In genomic region chr3:119419087-119419709, GRCm38 (mm10) we compare ENCODE assay signal across 15 mouse cellular contexts.
DNase-seq lines count a peak whose midpoint lies in the region; ATAC-seq and TF ChIP-seq lines count a peak whose summit lies in the region.
"Had no signal": no experiment of that assay in that cellular context is flagged by ENCODE, and none has a peak within 500 bp of the region (broad histone marks: within the 10 kb centered on the region; RNA-seq: fewer than 3 reads in every experiment).

No protein-coding gene starts in this region.

- no peaks in the 10 kb centered on the region for H3K27me3 ChIP-seq in hindbrain, postnatal 0 days (ENCODE audit: insufficient read depth, low read length)
- no peaks in the 10 kb centered on the region for H3K27me3 ChIP-seq in hindbrain, embryonic 14.5 days (ENCODE audit: control insufficient read depth, insufficient read depth, low read length)
- H3K27me3 ChIP-seq: intestine, embryonic 15.5 days had no signal

- no peaks in the 10 kb centered on the region for H3K36me3 ChIP-seq in hindbrain, postnatal 0 days (ENCODE audit: insufficient read depth, low read length)
- H3K36me3 ChIP-seq in hindbrain, embryonic 14.5 days (replicated peaks; ENCODE audit: control insufficient read depth, insufficient read depth) = no peaks in the 10 kb centered on the region
- H3K36me3 ChIP-seq: intestine, embryonic 15.5 days had no signal

- TF ChIP-seq CTCF in hindbrain, postnatal 0 days (IDR thresholded peaks at IDR 0.05; ENCODE audit: low read depth) = no peak

- 0 out of 2 replicates have a peak overlapping the region, but pooled peaks have one; percentile 10 for H3K4me2 ChIP-seq in hindbrain, postnatal 0 days (ENCODE audit: low read depth, low read length)
- no peak overlapping the region for H3K4me2 ChIP-seq in hindbrain, embryonic 14.5 days (replicated peaks)
- H3K4me2 ChIP-seq: intestine, embryonic 15.5 days; lung, embryonic 14.5 days had no signal

- peak; percentile 17 for DNase-seq in adrenal gland, postnatal 14 days
- DNase-seq in adrenal gland, adult 18-20 months (ENCODE audit: low spot score in 2 of 2) = no peak
- DNase-seq in hindbrain, postnatal 0 days (ENCODE audit: low spot score) = peak; percentile 13
- no peak for DNase-seq in hindbrain, embryonic 14.5 days (ENCODE audit: low spot score)
- peak; percentile 8 for DNase-seq in adrenal gland, postnatal 25 days
- peak; percentile 15 to 22 for DNase-seq in right cerebral cortex, adult 2 months (ENCODE audit: low spot score in 2 of 2)
- no peak for DNase-seq in embryo, embryonic 11 days
- no peak for DNase-seq in kidney, postnatal 4 days
- DNase-seq: cerebellum, adult 11-12 months; gastrocnemius, postnatal 10 days; heart, postnatal 36 days; liver; lung, embryonic 14.5 days; thymus, postnatal 25 days had no signal

- H3K9me3 ChIP-seq in hindbrain, postnatal 0 days (ENCODE audit: low read length) = no peaks in the 10 kb centered on the region
- H3K9me3 ChIP-seq in hindbrain, embryonic 14.5 days (ENCODE audit: control insufficient read depth, low read length) = no peaks in the 10 kb centered on the region
- H3K9me3 ChIP-seq: intestine, embryonic 15.5 days had no signal

- no peak for ATAC-seq in hindbrain, postnatal 0 days
- ATAC-seq in hindbrain, embryonic 14.5 days (ENCODE audit: low FRiP score) = no peak
- ATAC-seq: intestine, embryonic 15.5 days had no signal

- no peaks in the 10 kb centered on the region for H3K4me1 ChIP-seq in hindbrain, postnatal 0 days (ENCODE audit: insufficient read depth, low read length)
- no peaks in the 10 kb centered on the region; the same call in 1 of the 2 replicates for H3K4me1 ChIP-seq in hindbrain, embryonic 14.5 days (replicated peaks; ENCODE audit: control insufficient read depth, insufficient read depth, low read length)
- H3K4me1 ChIP-seq: intestine, embryonic 15.5 days had no signal

- no peak overlapping the region for H3K9ac ChIP-seq in hindbrain, postnatal 0 days (replicated peaks; ENCODE audit: low read length)
- H3K9ac ChIP-seq in hindbrain, embryonic 14.5 days = no peak overlapping the region
- H3K9ac ChIP-seq: intestine, embryonic 15.5 days; lung, embryonic 14.5 days had no signal

- no peak overlapping the region for H3K4me3 ChIP-seq in hindbrain, postnatal 0 days (ENCODE audit: low read length)
- H3K4me3 ChIP-seq in hindbrain, embryonic 14.5 days (replicated peaks; ENCODE audit: low read length) = no peak overlapping the region
- H3K4me3 ChIP-seq: intestine, embryonic 15.5 days had no signal

- 33% methylated on average over 9 of the region's 9 CpGs for WGBS in hindbrain, postnatal 0 days
- WGBS in hindbrain, embryonic 14.5 days = 61% methylated on average over 9 of the region's 9 CpGs

- H3K27ac ChIP-seq in hindbrain, postnatal 0 days = no peak overlapping the region
- H3K27ac ChIP-seq in hindbrain, embryonic 14.5 days = no peak overlapping the region
- H3K27ac ChIP-seq: intestine, embryonic 15.5 days had no signal

Comparison
In these comparisons a context has a peak if more than half of its experiments do, and no peak if none do; other contexts are left out.
1. DNase-seq: peak in adrenal gland, postnatal 14 days (single experiment), hindbrain, postnatal 0 days (single experiment), adrenal gland, postnatal 25 days (single experiment) and right cerebral cortex, adult 2 months (2 of 2); none in adrenal gland, adult 18-20 months (0 of 2), hindbrain, embryonic 14.5 days (single experiment), embryo, embryonic 11 days (single experiment) and kidney, postnatal 4 days (0 of 2).